8 mouse cellular contexts compared by ENCODE assay signal in the genomic region with DNA sequence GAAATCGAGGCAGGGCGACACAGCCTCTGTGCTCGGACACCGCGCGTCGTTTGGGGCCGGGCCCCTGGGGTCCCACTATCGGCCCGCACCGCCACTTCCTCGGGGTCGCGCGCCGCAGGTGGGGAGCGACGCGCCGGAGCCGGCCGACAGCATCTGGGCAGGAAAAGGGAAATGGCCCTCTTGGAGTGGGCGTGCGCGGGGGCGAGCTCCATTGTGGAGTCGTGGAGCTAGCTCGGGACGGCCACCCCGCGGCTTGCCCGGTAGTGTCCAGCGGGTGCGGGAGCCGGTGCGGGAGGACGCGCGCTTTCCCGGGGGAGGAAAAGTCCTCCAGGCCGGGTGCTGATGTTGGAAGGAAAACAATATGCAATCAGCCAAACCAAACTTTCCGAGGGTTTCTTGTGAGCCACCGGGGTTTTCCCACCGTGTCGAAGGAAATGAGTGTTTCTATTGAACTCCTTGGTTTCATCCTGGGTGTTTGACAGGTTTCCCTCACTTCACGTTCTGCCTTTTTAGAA. TPM values are rescaled to one million over a fixed set of nuclear protein-coding genes. Genes with fewer than 3 reads are reported as not detected.
DNase-seq lines count a peak whose midpoint lies in the region; ATAC-seq and TF ChIP-seq lines count a peak whose summit lies in the region.

No protein-coding gene starts in this region.

- WGBS in kidney, adult 2 months: under 1% methylated on average over 46 of the region's 46 CpGs
- WGBS in hindbrain, embryonic 15.5 days: 0% methylated on average over 43 of the region's 46 CpGs
- under 1% methylated on average over 46 of the region's 46 CpGs for WGBS in limb, embryonic 12.5 days
- WGBS in midbrain, embryonic 11.5 days: under 1% methylated on average over 45 of the region's 46 CpGs
- under 1% methylated on average over 46 of the region's 46 CpGs for WGBS in stomach, embryonic 15.5 days

- peak overlapping the region; percentile 47 for H3K27ac ChIP-seq in kidney, adult 2 months (ENCODE audit: insufficient read depth, low read depth, low read length)
- H3K27ac ChIP-seq in hindbrain, embryonic 15.5 days (replicated peaks): peak overlapping the region; percentile 87
- H3K27ac ChIP-seq in limb, embryonic 12.5 days: peak overlapping the region; percentile 92
- peak overlapping the region; percentile 82 for H3K27ac ChIP-seq in midbrain, embryonic 11.5 days (ENCODE audit: low read depth, low read length)
- peak overlapping the region; percentile 82 for H3K27ac ChIP-seq in stomach, embryonic 15.5 days

- no peak for TF ChIP-seq CTCF in kidney, adult 2 months (conservative IDR thresholded peaks at IDR 0.05; ENCODE audit: insufficient read depth, insufficient read length, low read depth, low read length)

- H3K9ac ChIP-seq in hindbrain, embryonic 15.5 days: peak overlapping the region; percentile 69
- peak overlapping the region; percentile 89 for H3K9ac ChIP-seq in limb, embryonic 12.5 days (replicated peaks)
- peak overlapping the region; percentile 93 for H3K9ac ChIP-seq in midbrain, embryonic 11.5 days (ENCODE audit: low read length)
- peak overlapping the region; percentile 84 for H3K9ac ChIP-seq in stomach, embryonic 15.5 days

- peak overlapping the region; percentile 61 for H3K4me2 ChIP-seq in hindbrain, embryonic 15.5 days
- H3K4me2 ChIP-seq in limb, embryonic 12.5 days: peak overlapping the region; percentile 63
- H3K4me2 ChIP-seq in midbrain, embryonic 11.5 days: peak overlapping the region; percentile 64
- H3K4me2 ChIP-seq in stomach, embryonic 15.5 days: peak overlapping the region; percentile 81

- H3K9me3 ChIP-seq in hindbrain, embryonic 15.5 days: no peaks in the 10 kb centered on the region
- H3K9me3 ChIP-seq in limb, embryonic 12.5 days: no peaks in the 10 kb centered on the region
- no peaks in the 10 kb centered on the region for H3K9me3 ChIP-seq in midbrain, embryonic 11.5 days (ENCODE audit: control insufficient read depth, low read length)
- H3K9me3 ChIP-seq in stomach, embryonic 15.5 days: no peaks in the 10 kb centered on the region

- peak; percentile 45 for DNase-seq in kidney, adult 2 months
- DNase-seq in kidney, adult 11 months: no peak
- peak; percentile 22 for DNase-seq in c-Kit-positive CD71-positive TER-119-positive erythroid progenitor cells, embryonic 14.5 days (ENCODE audit: low spot score)
- DNase-seq in frontal cortex, postnatal 36 days (ENCODE audit: low spot score in 2 of 2): peak; percentile 45 to 48
- no peak for DNase-seq in midbrain, embryonic 11.5 days (ENCODE audit: low spot score, missing footprints)

- TF ChIP-seq POLR2A in kidney, adult 2 months (IDR thresholded peaks at IDR 0.05; ENCODE audit: low read depth, low read length): no peak

- H3K36me3 ChIP-seq in kidney, adult 2 months (ENCODE audit: control insufficient read depth, insufficient read depth, low read length): no peaks in the 10 kb centered on the region
- no peaks in the 10 kb centered on the region for H3K36me3 ChIP-seq in hindbrain, embryonic 15.5 days
- H3K36me3 ChIP-seq in limb, embryonic 12.5 days: no peaks in the 10 kb centered on the region
- no peaks in the 10 kb centered on the region for H3K36me3 ChIP-seq in midbrain, embryonic 11.5 days (ENCODE audit: control insufficient read depth, insufficient read depth, low read length)
- no peaks in the 10 kb centered on the region for H3K36me3 ChIP-seq in stomach, embryonic 15.5 days

- H3K4me1 ChIP-seq in kidney, adult 2 months (ENCODE audit: control insufficient read depth, insufficient read depth, low read length): 0 out of 2 replicates have a peak, but pooled peaks cover 2% of the 10 kb centered on the region
- H3K4me1 ChIP-seq in hindbrain, embryonic 15.5 days (replicated peaks): peaks cover 18% of the 10 kb centered on the region
- H3K4me1 ChIP-seq in limb, embryonic 12.5 days (replicated peaks): peaks cover 19% of the 10 kb centered on the region
- H3K4me1 ChIP-seq in midbrain, embryonic 11.5 days (ENCODE audit: control insufficient read depth, insufficient read depth, low read length): 0 out of 2 replicates have a peak, but pooled peaks cover 2% of the 10 kb centered on the region
- no peaks in the 10 kb centered on the region; the same call in 1 of the 2 replicates for H3K4me1 ChIP-seq in stomach, embryonic 15.5 days

- ATAC-seq in hindbrain, embryonic 15.5 days (ENCODE audit: low FRiP score, low read depth): no peak; the same call in 1 of the 2 replicates
- no peak; the same call in 1 of the 2 replicates for ATAC-seq in limb, embryonic 12.5 days (ENCODE audit: insufficient number of reproducible peaks, insufficient read depth, low FRiP score, low TSS enrichment, low read depth)
- peak; percentile 76; the same call in 1 of the 2 replicates for ATAC-seq in midbrain, embryonic 11.5 days (ENCODE audit: low FRiP score)
- peak; percentile 21; the same call in 1 of the 2 replicates for ATAC-seq in stomach, embryonic 15.5 days (ENCODE audit: insufficient read depth, low FRiP score, low read depth)

- no peaks in the 10 kb centered on the region for H3K27me3 ChIP-seq in kidney, adult 2 months (replicated peaks; ENCODE audit: control insufficient read depth, insufficient read depth, low read length)
- no peaks in the 10 kb centered on the region for H3K27me3 ChIP-seq in hindbrain, embryonic 15.5 days
- H3K27me3 ChIP-seq in limb, embryonic 12.5 days: no peaks in the 10 kb centered on the region
- H3K27me3 ChIP-seq in midbrain, embryonic 11.5 days (ENCODE audit: control insufficient read depth, insufficient read depth, low read length): no peaks in the 10 kb centered on the region
- H3K27me3 ChIP-seq in stomach, embryonic 15.5 days (replicated peaks): no peaks in the 10 kb centered on the region

- peak overlapping the region; percentile 86 for H3K4me3 ChIP-seq in kidney, adult 2 months (ENCODE audit: insufficient read depth, low read depth, low read length)
- peak overlapping the region; percentile 67 for H3K4me3 ChIP-seq in hindbrain, embryonic 15.5 days
- H3K4me3 ChIP-seq in limb, embryonic 12.5 days (replicated peaks): peak overlapping the region; percentile 92
- peak overlapping the region; percentile 97 for H3K4me3 ChIP-seq in midbrain, embryonic 11.5 days (ENCODE audit: low read depth, low read length)
- peak overlapping the region; percentile 97 for H3K4me3 ChIP-seq in stomach, embryonic 15.5 days (replicated peaks)

RNA-seq across cellular contexts. Expression of a gene that starts 0.5 kb away (rescaled TPM):
- polyA plus RNA-seq in kidney, adult 2 months (2012; rRNA removed): 38.9 and 42.6 TPM in 2 replicates
- polyA plus RNA-seq in hindbrain, embryonic 15.5 days (2015; fragmentation: Nextera tagmentation; extraction: Ambion mirVana): 102 and 106 TPM in 2 replicates
- 112 and 113 TPM in 2 replicates for polyA plus RNA-seq in limb, embryonic 12.5 days (2016; fragmentation: Nextera tagmentation; extraction: Ambion mirVana)
- 97.1 and 100 TPM in 2 replicates for polyA plus RNA-seq in midbrain, embryonic 11.5 days (2014; fragmentation: Nextera tagmentation; extraction: Ambion mirVana)
- 58.9 and 63.8 TPM in 2 replicates for polyA plus RNA-seq in stomach, embryonic 15.5 days (2015; fragmentation: Nextera tagmentation; extraction: Ambion mirVana)

RNA-seq across cellular contexts. Expression of a gene that starts 12.4 kb away (rescaled TPM):
- polyA plus RNA-seq in kidney, adult 2 months (2012; rRNA removed): 3.3 and 4.5 TPM in 2 replicates
- 1.7 and 1.9 TPM in 2 replicates for polyA plus RNA-seq in hindbrain, embryonic 15.5 days (2015; fragmentation: Nextera tagmentation; extraction: Ambion mirVana)
- 4.0 and 5.0 TPM in 2 replicates for polyA plus RNA-seq in limb, embryonic 12.5 days (2016; fragmentation: Nextera tagmentation; extraction: Ambion mirVana)
- 0.41 and 0.49 TPM in 2 replicates for polyA plus RNA-seq in midbrain, embryonic 11.5 days (2014; fragmentation: Nextera tagmentation; extraction: Ambion mirVana)
- 6.4 and 7.8 TPM in 2 replicates for polyA plus RNA-seq in stomach, embryonic 15.5 days (2015; fragmentation: Nextera tagmentation; extraction: Ambion mirVana)

RNA-seq across cellular contexts. Expression of a gene that starts 59.6 kb away (rescaled TPM):
- polyA plus RNA-seq in kidney, adult 2 months (2012; rRNA removed): 8.6 and 9.8 TPM in 2 replicates
- 7.8 and 9.7 TPM in 2 replicates for polyA plus RNA-seq in hindbrain, embryonic 15.5 days (2015; fragmentation: Nextera tagmentation; extraction: Ambion mirVana)
- polyA plus RNA-seq in limb, embryonic 12.5 days (2016; fragmentation: Nextera tagmentation; extraction: Ambion mirVana): 15.8 and 16.1 TPM in 2 replicates
- 12.4 and 13.5 TPM in 2 replicates for polyA plus RNA-seq in midbrain, embryonic 11.5 days (2014; fragmentation: Nextera tagmentation; extraction: Ambion mirVana)
- polyA plus RNA-seq in stomach, embryonic 15.5 days (2015; fragmentation: Nextera tagmentation; extraction: Ambion mirVana): 5.8 TPM in 2 replicates

Comparison
In these comparisons a context has a peak if more than half of its experiments do, and no peak if none do; other contexts are left out.
1. DNase-seq: peak in kidney, adult 2 months (single experiment), c-Kit-positive CD71-positive TER-119-positive erythroid progenitor cells, embryonic 14.5 days (single experiment) and frontal cortex, postnatal 36 days (2 of 2); none in kidney, adult 11 months (single experiment) and midbrain, embryonic 11.5 days (single experiment).
2. ATAC-seq: peak in midbrain, embryonic 11.5 days (single experiment) and stomach, embryonic 15.5 days (single experiment); none in hindbrain, embryonic 15.5 days (single experiment) and limb, embryonic 12.5 days (single experiment).
3. Peak in every context shown above with its lines, with median percentiles within 50 percentile points of each other: H3K27ac ChIP-seq, H3K4me3 ChIP-seq, H3K4me2 ChIP-seq and H3K9ac ChIP-seq.